Mouse (Mus musculus) G1E-ER4 (cell line): ENCODE measurements around the gene Med29. TPM values are rescaled to one million over a fixed set of nuclear protein-coding genes. Genes with fewer than 3 reads are reported as not detected.

Experiments used
- GATA1 ChIP-seq: IDR thresholded peaks from one replicate; pipeline ENCODE4 v1.8.0; 2012; ENCODE audit warnings: low read length, inconsistent platforms
- polyA plus RNA-seq: library from polyadenylated mRNA; stranded (reverse); fragments of >175 nt; gene quantifications from 2 replicates; pipeline ENCODE4 v1.2.3, GENCODE M21; 2012

Gene Med29
- polyA plus RNA-seq, 1 experiment: 33.2 TPM

GRCm38 (mm10) chr7:28350155-28350883 is 42.2 kb downstream of the Med29 start, which contains the start of gene Rps16:
Gene Rps16 (plus strand): TSS chr7:28350652.
- no peak for TF ChIP-seq GATA1

DNA sequence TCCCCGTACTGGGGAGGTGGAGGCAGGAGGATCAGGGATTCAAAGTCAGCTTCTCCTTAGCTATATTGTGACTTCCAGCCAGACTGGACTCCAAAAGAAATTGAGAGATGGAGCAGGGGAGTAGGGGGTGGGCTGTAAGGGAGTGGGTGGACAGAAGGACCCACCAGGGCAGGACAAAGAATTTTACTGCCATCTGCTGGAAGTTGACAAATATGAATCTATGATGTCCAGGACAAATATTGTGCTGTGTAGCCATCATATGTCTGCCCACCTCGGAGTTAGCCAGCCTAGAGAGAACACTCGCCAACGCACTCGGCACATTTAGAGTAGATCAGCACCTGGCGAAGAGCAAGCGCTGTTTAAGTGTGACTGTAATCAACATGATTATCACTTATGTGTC is 43.9 kb downstream of the Med29 start:
- no peak for TF ChIP-seq GATA1

GRCm38 (mm10) chr7:28347746-28348145 is 44.8 kb downstream of the Med29 start:
- no peak for TF ChIP-seq GATA1

- no peak for TF ChIP-seq GATA1
Measured at GRCm38 (mm10) chr7:28344637-28345036, 47.9 kb downstream of the Med29 start.

- no peak for TF ChIP-seq GATA1
Measured at GRCm38 (mm10) chr7:28341381-28341780, 51.1 kb downstream of the Med29 start.

DNA sequence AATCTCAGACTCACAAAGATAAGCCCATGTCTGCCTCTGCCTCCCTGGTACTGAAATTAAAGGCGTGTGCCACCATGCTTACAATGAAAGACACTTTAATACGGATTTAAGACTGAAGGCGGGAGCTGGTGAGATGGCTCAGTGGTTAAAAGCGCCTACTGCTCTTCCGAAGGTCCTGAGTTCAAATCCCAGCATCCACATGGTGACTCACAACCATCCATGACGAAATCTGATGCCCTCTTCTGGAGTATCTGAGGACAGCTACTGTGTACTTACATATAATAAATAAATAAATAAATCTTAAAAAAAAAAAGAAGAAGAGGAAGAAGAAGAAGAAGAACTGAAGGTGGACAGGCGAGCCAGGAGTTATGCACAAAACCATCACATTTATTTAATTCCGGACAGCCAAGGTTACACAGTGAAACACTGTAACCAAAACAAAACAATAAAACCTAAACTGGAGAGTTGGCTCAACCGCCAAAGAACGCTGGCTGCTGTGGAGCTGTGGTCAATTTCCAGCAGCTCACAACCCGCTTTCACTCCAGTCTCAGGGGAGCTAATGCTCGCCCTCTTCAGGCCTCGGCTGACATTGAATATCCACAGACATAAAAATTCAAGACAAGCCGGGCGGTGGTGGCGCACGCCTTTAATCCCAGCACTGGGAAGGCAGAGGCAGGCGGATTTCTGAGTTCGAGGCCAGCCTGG is 53.1 kb downstream of the Med29 start:
- TF ChIP-seq GATA1: no peak

GRCm38 (mm10) chr7:28338108-28338998 is 54.2 kb downstream of the Med29 start, which contains the start of gene Supt5:
Gene Supt5 (minus strand): TSS chr7:28338746.
- no peak for TF ChIP-seq GATA1

Other genes starting within 250 kb of the Med29 start
- gene Fbl, start 223.0 kb downstream of the Med29 start, polyA plus RNA-seq: 951 and 979 TPM in 2 replicates
- 51.5 and 66.1 TPM in 2 replicates for gene Dyrk1b, start 213.2 kb downstream of the Med29 start, polyA plus RNA-seq
- 90.4 and 132 TPM in 2 replicates for gene Eid2, start 124.8 kb downstream of the Med29 start, polyA plus RNA-seq
- 49.9 and 67.9 TPM in 2 replicates for gene Eid2b, start 115.0 kb downstream of the Med29 start, polyA plus RNA-seq
- gene Selenov, start 101.5 kb downstream of the Med29 start, polyA plus RNA-seq: not detected in 2 replicates
- gene Dll3, start 90.5 kb downstream of the Med29 start, polyA plus RNA-seq: 0.17 and 0.36 TPM in 2 replicates
- gene Timm50, start 80.6 kb downstream of the Med29 start, polyA plus RNA-seq: 254 and 431 TPM in 2 replicates
- 164 and 237 TPM in 2 replicates for gene Supt5, start 54.0 kb downstream of the Med29 start, polyA plus RNA-seq
- gene Rps16, start 42.1 kb downstream of the Med29 start, polyA plus RNA-seq: 1,552 and 2,390 TPM in 2 replicates
- 15.2 and 16.0 TPM in 2 replicates for gene Plekhg2, start 20.1 kb downstream of the Med29 start, polyA plus RNA-seq
- 19.6 and 21.6 TPM in 2 replicates for gene Zfp36, start 12.5 kb downstream of the Med29 start, polyA plus RNA-seq
- gene Paf1, start 243 bp upstream of the Med29 start, polyA plus RNA-seq: 229 and 279 TPM in 2 replicates
- gene Gmfg, start 44.7 kb upstream of the Med29 start, polyA plus RNA-seq: 1.3 and 1.7 TPM in 2 replicates
- gene Lrfn1, start 59.3 kb upstream of the Med29 start, polyA plus RNA-seq: 0.03 and 0.10 TPM in 2 replicates
- gene Ifnl2, start 117.7 kb upstream of the Med29 start, polyA plus RNA-seq: not detected in 2 replicates
- not detected in 2 replicates for gene Ifnl3, start 130.1 kb upstream of the Med29 start, polyA plus RNA-seq
- not detected in 2 replicates for gene Sycn, start 148.2 kb upstream of the Med29 start, polyA plus RNA-seq
- gene Nccrp1, start 154.5 kb upstream of the Med29 start, polyA plus RNA-seq: not detected in 2 replicates
- gene Samd4b, start 205.4 kb upstream of the Med29 start, polyA plus RNA-seq: 95.5 and 118 TPM in 2 replicates
- gene Pak4, start 205.5 kb upstream of the Med29 start, polyA plus RNA-seq: 108 and 142 TPM in 2 replicates
- gene Acp7, start 238.6 kb upstream of the Med29 start, polyA plus RNA-seq: not detected in 2 replicates